Mouse (Mus musculus): ENCODE results near the gene Tcte1.

The Tcte1 gene

DNA sequence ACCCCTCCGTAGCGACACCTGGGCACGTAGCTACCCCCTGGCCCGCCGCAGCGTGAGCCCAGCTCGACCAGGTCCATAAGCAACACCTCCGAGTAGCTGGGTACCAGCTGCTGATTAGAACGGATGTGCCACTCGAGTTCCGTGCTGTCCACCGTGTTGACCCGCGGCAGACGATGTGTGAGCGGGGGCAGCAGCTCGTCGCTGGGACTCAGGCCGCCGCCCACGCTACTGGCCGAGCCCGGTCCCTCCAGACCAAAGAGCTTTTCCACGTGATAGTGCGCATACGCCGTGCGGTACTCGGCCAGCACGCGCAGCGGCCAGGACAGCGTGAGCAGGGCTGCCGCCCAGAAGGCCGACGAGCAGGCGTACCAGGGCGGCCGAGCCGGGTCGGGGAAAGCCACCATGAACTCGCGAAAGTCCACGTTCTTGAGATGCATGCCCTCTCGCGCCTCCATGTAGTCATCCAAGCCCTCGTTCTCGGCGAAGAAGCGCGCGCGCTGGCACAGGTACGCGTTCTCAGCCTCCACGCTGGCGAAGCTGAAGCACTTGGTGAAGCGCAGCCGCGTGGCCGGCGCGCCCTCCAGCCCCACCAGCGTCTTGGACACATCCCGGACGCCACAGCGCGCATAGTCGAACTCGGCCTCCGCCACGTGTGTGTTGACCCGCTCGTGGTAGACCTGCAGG is 22.2 kb downstream of the Tcte1 start:
- no peak for DNase-seq (ENCODE audit: extremely low read depth, insufficient read length, low spot score)

DNA sequence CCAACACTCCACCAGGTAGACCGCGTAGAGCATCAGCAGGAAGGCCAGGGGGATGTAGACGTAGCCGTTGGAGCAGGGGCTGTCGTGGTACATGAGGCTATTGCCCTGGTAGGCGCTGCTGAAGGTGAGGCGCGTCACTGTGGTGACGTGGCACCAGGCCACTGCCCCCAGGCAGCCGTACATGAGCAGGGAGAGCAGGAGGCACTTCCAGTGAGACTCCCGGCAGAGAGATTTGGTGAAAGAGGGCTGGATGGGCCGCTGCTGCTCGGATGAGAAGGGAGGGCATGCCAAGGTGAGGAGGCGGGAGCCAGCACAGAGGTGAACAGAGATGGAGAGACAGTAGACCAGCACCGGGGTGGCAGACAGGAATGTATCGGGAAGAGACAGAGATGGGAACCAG is 23.7 kb downstream of the Tcte1 start:
- no peak for DNase-seq (ENCODE audit: extremely low read depth, insufficient read length, low spot score)

DNA sequence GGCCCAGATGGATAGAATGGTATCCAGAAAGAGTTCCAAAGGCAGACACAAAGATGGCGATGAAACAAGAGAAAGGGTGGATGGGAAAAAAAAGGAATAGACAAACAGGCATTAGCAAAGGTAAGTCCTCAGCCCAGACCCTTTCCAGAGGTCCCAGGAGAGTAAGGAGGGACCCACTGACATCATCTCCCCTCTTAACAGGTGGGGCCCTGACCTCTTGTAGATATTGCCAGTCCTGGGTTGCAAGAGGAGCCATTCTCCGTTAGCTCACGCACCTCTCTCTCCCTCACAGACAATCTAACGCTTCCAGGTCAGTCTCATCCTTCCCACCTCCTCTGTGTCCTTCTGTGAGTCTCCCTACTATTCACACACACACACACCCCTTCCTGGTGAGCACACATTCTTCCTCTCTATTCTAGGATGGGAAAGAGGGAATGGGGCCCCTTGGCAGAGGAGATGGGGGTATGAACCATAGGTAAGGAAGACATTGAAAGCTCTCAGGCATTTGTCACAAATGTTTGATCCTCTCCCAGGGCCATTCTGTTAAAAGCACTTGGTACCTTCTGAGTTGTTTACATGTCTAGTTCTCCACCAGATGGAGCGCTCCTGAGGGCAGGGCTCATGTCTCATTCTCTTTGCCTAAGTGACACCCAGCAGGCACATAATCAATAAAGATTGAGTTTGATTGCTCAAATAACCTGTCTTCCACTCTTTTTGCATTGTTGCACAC is 24.4 kb downstream of the Tcte1 start:
- DNase-seq (ENCODE audit: extremely low read depth, insufficient read length, low spot score) = no peak

DNA sequence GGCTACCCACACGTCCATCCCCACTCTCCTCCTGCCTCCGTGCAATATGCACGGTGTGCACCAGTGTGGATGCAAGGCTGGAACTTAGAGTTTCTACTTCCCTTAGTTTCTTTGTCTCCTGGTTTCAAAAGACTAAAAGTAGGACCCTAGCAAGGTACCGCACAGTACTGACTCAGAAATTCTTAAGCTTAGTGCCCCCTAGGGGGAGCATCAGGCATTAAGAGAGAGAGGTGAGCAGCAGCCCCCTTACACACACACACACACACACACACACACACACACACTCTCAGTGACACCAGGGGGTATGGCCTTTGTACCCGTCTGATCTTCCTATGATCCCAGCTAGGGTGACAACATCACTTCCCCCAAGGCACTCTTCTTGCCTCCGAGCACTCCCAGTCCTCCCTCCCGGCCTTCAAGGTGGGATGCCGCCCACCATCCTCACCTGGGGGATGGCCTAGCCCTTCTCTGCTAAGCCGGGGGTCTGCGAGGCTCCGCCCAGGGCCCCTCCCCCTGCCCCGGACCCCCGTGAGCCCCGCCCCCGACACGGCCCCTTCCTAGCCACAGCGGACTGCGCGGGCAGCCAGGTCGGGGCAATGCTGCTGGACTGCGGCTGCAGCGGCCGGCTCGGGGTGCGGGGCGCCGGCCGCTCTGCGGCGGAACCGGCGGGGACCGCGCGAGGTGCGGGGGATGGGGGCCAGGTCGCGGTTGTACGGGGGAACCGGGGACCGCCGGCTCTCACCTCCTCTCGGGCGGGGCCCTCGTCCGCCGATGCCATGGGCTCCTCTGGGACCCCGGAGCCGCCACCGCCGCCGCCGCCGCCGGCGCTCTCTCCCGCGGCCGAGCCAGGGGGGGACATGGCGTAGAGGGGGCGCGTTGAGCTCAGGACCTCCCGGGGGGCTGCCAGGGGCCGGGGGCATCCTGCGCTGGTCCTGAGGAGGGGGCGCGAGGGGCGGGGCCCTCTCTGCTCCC is 25.6 kb downstream of the Tcte1 start:
- no peak for DNase-seq (ENCODE audit: extremely low read depth, insufficient read length, low spot score)

DNA sequence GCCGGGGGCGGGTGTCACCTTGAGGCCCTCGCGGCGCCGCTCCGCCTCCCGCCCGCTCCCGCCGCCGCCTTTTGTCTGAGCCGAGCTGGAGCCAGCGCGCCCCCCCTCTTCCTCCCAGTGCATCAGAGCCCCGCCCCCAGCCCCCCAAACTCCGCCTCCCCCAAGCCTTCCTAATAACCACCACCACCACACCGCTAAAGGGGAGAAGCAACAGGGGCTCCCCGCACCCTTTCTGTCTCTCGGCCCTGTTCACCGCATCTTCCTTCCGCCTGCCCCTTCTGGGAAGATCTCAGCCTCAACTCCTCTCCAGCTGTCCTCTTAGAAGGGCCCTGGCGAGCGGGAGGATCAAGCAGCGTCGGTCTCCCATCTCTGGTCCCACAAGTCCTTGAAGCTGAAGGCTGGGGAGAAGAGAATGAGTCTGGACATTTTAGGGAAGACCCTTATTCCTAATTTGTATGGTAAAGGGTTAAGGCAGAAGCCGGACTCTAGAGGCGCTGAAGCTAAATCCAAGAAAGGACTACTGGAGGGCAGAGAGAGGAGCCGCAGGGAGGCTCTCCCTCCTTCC is 26.5 kb downstream of the Tcte1 start, which contains the start of gene Tmem151b:
Tmem151b (minus strand) TSS at position 61 of the 565 bp plus-strand sequence.
- no peak for DNase-seq (ENCODE audit: extremely low read depth, insufficient read length, low spot score)

DNA sequence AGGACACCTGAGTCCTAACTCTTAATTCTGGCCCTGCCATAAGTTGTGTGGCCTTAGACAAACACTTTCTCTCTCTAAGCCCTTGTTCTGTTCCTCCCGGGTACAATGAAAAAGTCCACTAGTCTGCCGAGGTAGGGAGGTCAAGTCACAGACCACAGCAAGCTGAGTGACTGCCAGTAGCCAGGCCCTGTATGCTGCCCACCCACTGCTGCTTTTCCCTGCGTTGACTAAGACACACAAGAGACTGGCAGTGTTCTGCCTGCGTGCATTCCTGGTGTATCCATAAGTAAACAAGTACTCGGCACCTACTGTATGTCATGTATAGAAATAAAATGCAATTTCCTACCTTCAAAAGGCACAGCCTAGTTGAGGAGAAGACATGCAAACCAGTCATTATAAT is 27.0 kb downstream of the Tcte1 start:
- DNase-seq (ENCODE audit: extremely low read depth, insufficient read length, low spot score) = no peak

DNA sequence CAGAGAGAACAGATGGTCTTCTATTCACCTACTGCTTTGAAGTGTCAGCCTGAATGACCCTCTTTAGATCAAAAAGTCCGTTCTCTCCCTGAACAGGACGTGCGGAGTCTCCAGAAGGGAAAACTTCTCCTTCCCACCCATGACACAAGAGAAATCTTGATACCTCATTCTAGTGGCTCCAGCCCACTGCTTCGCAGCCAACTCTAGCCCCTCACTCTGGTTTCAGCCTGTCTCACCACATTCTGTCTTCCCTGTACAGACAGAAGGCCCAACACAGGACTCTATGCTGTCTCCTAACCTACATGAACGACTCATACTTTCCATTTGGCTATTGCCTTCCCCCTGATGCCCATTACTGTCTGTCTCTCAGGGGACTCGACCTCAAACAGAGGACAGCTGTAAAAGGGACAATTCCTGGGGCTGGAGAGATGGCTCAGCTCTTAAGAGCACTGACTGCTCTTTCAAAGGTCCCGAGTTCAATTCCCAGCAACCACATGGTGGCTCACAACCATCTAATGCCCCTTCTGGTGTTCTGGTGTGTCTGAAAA is 28.1 kb downstream of the Tcte1 start:
- DNase-seq (ENCODE audit: extremely low read depth, insufficient read length, low spot score) = no peak

DNA sequence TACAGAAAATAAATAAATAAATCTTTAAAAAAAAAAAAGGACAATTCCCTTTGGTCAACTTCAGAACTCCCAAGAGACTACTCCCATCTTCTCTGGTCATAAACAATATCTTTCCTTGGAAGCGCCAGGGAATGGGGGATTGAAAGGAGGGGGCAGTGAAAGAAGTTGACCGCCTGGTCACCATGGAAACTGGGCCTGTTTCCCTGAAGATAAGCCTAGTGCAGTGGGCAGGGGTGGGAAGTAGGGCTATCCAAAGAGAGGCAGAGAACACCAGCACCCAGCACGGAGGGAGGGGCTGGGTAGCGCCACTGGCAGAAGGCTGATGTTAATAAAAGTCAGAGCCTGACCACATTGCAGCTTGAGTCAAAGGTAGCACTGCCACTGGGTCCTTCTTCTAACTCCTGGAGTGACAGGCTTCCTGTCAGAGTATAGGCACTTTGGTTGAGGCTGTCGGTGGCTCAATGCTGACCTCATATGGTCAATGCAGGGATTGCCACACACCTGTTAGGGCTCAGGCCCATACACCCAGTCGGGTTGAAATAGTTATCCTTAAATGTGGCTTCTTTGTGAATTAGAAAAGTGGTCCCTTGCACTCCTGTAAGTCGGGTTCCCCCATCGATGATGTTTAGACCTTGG is 28.7 kb downstream of the Tcte1 start:
- DNase-seq (ENCODE audit: extremely low read depth, insufficient read length, low spot score) = no peak

DNA sequence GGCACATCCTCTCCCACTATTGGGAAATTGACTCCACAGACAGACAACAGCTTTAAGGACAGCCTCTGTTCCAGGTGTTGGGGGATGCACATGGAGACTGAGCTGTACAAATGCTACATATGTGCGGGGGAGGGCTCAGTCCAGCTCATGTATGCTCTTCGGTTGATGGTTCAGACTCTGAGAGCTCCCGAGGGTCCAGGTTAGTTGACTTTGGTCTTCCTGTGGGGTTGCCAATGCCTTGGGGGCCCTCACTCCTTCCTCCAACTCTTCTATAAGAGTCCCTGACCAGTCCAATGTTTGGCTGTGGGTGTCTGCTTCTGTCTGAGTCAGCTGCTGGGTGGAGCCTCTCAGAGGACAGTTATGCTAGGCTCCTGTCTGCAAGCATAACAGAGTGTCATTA is 29.8 kb downstream of the Tcte1 start:
- no peak for DNase-seq (ENCODE audit: extremely low read depth, insufficient read length, low spot score)

DNA sequence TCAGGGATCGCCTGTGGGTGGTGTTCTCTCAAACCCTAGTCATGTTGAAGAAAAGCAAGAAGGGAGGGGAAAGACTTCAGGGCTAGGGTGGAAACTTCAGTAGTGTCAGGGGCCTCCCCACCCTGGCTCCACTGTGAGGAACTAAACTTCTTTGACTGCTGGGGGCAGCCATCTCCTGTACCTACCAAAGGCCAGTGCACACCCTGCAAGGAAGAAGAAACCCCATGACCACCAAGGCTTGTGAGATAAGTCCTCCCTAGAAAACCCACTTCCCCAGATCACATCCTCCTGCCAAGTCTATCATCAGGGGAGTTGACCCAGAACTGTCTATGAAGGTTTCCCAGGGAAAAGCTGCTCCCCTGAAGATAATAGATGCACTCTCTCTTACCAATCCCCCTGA is 31.2 kb downstream of the Tcte1 start:
- DNase-seq (ENCODE audit: extremely low read depth, insufficient read length, low spot score) = no peak

DNA sequence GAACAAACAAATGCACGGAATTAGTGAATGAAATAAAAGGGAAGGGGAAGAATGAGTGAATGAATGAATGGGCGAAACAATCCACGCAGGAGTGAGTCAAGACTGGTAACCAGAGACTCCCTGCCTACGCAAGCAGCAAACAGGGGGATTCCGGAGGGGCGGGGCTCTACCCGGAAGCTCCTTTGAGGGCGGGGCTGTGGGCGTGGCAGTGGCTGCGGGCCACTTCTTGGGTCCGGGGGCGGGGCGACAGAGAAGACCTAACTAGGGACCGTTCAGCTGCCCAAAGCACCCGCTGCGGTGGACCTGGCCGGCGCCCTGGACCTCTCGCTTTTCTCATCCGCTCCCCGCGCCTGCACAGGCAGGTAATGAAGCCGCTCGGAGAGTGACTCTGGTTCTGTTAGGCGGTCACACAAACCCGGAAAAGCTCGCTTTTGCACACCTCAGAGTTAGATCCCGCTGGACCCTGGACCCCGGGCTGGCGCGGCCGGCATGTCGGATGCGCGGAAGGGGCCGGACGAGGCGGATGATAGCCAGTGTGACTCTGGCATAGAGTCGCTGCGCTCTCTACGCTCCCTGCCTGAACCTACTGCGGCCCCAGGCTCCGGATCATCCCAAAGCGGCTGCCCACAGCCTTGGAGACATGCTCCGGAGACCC is 32.3 kb downstream of the Tcte1 start, which contains the start of gene Nfkbie:
Nfkbie (plus strand) TSS at position 252 of the 655 bp plus-strand sequence.
- DNase-seq (ENCODE audit: extremely low read depth, insufficient read length, low spot score) = peak; percentile 96

DNA sequence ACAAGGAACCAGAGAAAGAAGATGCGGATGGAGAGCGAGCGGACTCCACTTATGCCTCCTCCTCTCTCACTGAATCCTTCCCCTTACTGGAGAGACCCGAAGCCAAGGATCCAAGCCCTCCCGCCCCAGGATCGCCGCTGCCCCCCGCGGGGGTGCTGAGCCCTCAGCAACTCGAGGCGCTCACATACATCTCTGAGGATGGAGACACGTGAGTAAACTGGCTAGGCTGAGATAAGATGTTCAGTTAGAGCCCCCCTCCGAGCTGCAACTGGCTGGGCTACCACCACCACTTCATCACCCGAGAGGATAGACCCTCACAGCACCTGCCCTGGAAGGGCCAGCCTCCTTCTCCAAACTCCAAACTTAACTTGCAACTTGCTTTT is 32.9 kb downstream of the Tcte1 start:
- no peak for DNase-seq (ENCODE audit: extremely low read depth, insufficient read length, low spot score)

DNA sequence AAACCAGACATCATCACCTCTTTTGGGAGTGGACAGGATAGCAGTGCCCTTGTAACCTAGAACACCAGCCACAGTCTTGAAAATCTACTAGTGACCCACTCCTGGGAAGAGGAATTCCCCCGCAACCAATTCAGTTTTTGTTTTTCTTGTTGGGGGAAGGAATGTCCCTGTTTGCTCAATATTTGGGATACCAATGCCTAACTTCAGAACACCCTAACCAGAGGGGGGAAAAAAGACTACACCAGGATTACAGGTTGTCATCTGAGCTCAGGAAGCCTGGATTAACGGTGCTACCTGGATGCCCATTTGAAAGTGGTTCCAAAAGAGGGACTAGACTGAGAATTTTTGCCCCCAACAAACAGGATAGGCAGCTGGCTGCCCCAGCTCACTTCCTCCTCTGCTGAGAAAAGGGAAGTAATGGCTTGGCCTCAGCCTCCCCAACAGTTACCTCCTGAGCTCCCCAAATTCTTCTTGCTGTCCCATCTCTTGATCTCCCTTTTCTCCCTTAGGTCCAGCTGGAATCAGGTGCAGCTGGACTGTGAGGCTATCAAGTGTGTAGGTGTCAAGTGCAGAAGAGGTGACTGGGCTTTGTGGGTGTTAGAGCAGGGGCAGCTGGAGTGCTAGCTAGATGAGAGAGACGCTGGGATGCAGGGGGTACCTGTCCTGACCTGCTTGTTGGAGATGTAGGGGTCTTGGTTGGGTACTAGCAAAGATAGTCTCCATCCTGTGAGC is 33.4 kb downstream of the Tcte1 start:
- no peak for DNase-seq (ENCODE audit: extremely low read depth, insufficient read length, low spot score)

DNA sequence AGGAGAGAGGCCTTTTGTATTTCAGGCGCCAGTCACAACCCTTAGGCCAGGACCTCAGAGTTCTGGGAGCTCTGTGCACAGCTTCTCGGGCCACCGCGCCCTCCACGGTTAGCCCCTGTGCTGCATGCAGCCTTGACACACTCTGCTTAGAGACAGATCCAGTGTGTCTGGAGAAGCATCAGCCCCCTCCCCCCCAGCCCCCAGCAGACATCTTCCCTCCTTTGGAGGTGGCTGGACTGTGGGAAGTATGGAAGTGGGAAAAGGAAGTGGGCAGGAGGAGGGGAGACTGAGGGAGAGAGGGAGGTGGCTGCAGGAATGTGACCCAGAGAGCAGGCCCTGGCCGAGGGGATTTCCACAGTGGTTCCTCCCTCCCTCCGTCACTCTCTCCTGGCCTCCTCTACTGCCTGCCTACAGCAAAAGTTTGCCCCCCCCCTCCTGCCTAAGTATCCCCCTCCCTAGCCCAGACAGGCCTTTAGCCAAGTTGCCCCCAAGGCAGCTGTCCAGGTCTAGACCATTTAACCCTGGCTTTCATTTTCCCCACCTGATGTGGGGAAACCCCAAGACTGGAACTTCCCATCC is 34.1 kb downstream of the Tcte1 start:
- DNase-seq (ENCODE audit: extremely low read depth, insufficient read length, low spot score) = peak; percentile 54

DNA sequence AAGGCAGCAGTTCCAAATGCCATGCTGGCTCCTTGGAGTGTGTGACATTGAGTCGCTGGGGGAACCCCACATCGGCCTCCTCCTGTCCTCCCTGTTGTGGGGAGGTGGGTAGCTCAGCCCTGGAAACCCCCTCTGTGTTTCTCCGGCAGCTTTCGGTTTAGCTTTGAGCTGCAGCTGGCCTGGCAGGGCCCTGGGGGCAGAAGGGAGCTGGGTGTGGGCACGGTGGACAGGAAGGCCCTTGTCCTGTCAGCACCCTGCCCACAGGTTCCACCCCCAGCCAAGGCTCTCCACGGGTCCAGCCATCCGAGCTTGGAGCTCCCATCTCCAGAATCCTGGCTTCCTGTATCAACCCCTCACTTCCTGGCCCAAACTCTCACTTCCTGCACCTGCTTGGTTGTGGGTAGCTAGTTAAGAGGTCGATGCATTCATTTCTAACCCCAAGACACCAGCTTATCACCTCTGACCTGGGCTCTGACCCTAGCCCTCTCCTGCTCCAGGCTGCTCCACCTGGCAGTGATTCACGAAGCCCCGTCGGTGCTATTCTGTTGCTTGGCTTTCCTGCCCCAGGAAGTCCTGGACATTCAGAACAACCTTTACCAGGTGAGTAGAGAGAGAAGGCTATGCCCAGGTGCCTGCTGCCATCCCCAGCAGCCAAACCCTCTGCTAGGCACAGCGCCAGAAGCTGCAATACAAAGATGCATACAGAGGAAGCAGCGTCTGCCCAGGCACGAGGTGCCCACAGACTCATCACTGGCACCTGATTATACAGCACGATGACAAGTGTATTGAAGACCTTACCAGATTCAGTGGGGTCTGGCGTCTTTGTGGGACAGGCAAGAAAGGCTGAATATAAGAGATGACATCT is 35.0 kb downstream of the Tcte1 start:
- DNase-seq (ENCODE audit: extremely low read depth, insufficient read length, low spot score) = peak; percentile 51

DNA sequence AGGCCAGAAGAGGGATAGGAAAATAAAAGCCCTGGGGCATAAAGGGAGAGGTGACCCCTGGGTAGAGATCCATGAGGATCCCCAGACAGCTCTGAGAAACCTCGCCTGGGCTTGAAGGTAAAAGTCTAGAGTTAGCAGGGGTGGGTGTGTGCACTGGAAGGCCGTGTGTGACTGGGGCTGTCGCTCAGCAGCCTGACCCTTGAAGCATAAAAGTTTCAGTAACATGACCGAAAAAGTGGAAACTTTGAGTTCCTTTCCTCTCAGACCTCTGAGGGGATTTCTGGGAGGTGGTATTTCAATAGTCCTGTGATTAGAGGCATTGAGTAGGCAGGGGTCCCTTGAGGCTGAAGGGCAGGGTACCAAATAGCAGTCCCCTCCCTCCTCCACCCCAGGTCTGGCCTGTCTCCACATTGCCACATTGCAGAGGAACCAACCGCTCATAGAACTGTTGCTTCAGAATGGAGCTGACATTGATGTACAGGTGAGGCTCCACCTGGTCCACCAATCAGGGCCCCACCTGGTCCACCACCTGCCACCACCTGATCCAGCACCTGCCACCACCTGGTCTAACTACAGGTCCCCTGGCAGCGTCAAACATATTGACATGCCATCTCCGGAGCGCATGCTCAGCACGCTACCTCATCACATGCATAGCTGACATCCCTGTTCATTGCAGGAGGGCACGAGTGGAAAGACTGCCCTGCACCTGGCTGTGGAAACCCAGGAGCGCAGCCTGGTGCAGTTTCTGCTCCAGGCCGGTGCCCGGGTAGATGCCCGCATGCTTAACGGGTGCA is 36.7 kb downstream of the Tcte1 start:
- DNase-seq (ENCODE audit: extremely low read depth, insufficient read length, low spot score) = no peak

DNA sequence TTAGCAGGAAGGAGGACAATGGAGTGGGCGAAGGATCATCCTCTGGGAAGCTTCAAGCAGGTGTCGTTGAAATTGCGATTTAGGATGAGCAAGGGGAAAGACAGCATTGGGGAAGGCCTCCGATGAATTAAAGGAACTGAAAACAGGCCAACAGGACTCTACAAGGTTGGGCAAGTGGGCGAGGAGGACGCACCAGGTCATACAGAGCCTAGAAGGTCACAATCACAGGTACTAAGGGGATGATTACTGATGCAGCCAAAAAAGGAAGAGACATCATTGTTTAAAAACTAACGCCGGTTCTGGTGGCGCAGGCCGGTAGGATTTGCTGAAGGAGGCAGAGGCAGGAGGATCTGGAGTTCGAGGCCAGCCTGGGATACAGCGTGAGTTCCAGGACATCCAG is 40.0 kb downstream of the Tcte1 start:
- no peak for DNase-seq (ENCODE audit: extremely low read depth, insufficient read length, low spot score)
